Comparison of ENCODE assay signal across 26 mouse cellular contexts in genomic region chr9:115332339-115332738, GRCm38 (mm10).
"Had no signal": no experiment of that assay in that cellular context is flagged by ENCODE, and none has a peak within 500 bp of the region (broad histone marks: within the 10 kb centered on the region; RNA-seq: fewer than 3 reads in every experiment).

No protein-coding gene starts in this region.

- H3K4me1 ChIP-seq: liver, embryonic 13.5 days; liver, embryonic 15.5 days; midbrain, embryonic 10.5 days; midbrain, embryonic 12.5 days; midbrain, embryonic 13.5 days; midbrain, embryonic 15.5 days; neural tube, embryonic 12.5 days had no signal

- H3K27me3 ChIP-seq: limb, embryonic 12.5 days; limb, embryonic 13.5 days; limb, embryonic 15.5 days; liver, embryonic 13.5 days; liver, embryonic 15.5 days; lung, embryonic 15.5 days; midbrain, embryonic 12.5 days; midbrain, embryonic 13.5 days; midbrain, embryonic 15.5 days; neural tube, embryonic 12.5 days had no signal

- ATAC-seq: midbrain, embryonic 13.5 days; midbrain, embryonic 15.5 days; midbrain, embryonic 16.5 days had no signal

- H3K36me3 ChIP-seq: limb, embryonic 10.5 days; limb, embryonic 12.5 days; limb, embryonic 13.5 days; limb, embryonic 15.5 days; liver, embryonic 13.5 days; liver, embryonic 15.5 days; lung, embryonic 15.5 days; midbrain, embryonic 10.5 days; midbrain, embryonic 12.5 days; midbrain, embryonic 13.5 days; midbrain, embryonic 15.5 days; neural tube, embryonic 12.5 days had no signal

- H3K27ac ChIP-seq: left cerebral cortex, adult 2 months; limb, embryonic 10.5 days; limb, embryonic 12.5 days; limb, embryonic 13.5 days; limb, embryonic 15.5 days; liver, embryonic 13.5 days; liver, embryonic 14.5 days; liver, embryonic 15.5 days; lung, embryonic 15.5 days; macrophage; midbrain, embryonic 10.5 days; midbrain, embryonic 12.5 days; midbrain, embryonic 13.5 days; midbrain, embryonic 15.5 days; neural tube, embryonic 12.5 days had no signal

- DNase-seq: left cerebral cortex, postnatal 4 days; liver; liver, embryonic 13.5 days; lung, adult 2 months; lung, embryonic 14.5 days; lung, postnatal 10 days; lung, postnatal 4 days; midbrain, embryonic 14.5 days had no signal

- H3K9me3 ChIP-seq: limb, embryonic 10.5 days; limb, embryonic 12.5 days; limb, embryonic 13.5 days; limb, embryonic 15.5 days; liver, embryonic 13.5 days; liver, embryonic 15.5 days; lung, embryonic 15.5 days; midbrain, embryonic 10.5 days; midbrain, embryonic 12.5 days; midbrain, embryonic 13.5 days; midbrain, embryonic 15.5 days; neural tube, embryonic 12.5 days had no signal

- H3K9ac ChIP-seq: limb, embryonic 12.5 days; limb, embryonic 13.5 days; limb, embryonic 15.5 days; liver, embryonic 13.5 days; liver, embryonic 14.5 days; liver, embryonic 15.5 days; lung, embryonic 14.5 days; lung, embryonic 15.5 days; midbrain, embryonic 12.5 days; midbrain, embryonic 13.5 days; midbrain, embryonic 15.5 days; neural tube, embryonic 12.5 days had no signal

- H3K4me3 ChIP-seq: left cerebral cortex, adult 2 months; limb, embryonic 10.5 days; limb, embryonic 12.5 days; limb, embryonic 13.5 days; limb, embryonic 15.5 days; liver, embryonic 13.5 days; liver, embryonic 15.5 days; lung, embryonic 15.5 days; midbrain, embryonic 10.5 days; midbrain, embryonic 12.5 days; midbrain, embryonic 13.5 days; midbrain, embryonic 15.5 days; myocyte; neural tube, embryonic 12.5 days had no signal

- H3K4me2 ChIP-seq: limb, embryonic 12.5 days; limb, embryonic 13.5 days; limb, embryonic 15.5 days; liver, embryonic 11.5 days; liver, embryonic 13.5 days; liver, embryonic 15.5 days; lung, embryonic 14.5 days; lung, embryonic 15.5 days; midbrain, embryonic 11.5 days; midbrain, embryonic 12.5 days; midbrain, embryonic 13.5 days; midbrain, embryonic 15.5 days; neural tube, embryonic 12.5 days had no signal
